Mouse (Mus musculus) neural tube, embryonic 13.5 days (tissue): Measurements from ENCODE around the gene Rxfp4. TPM values are rescaled to one million over a fixed set of nuclear protein-coding genes. Genes with fewer than 3 reads are reported as not detected.
A peak's percentile ranks its signal among the peaks of the same experiment; 100 is the strongest.

Source experiments
- ATAC-seq: fragments of 200-750 bp; cut with Nextera tagmentation; 2 replicates; pipeline ENCODE4 v1.8.0; 2017; ENCODE audit warnings: low read depth, mild to moderate bottlenecking, moderate TSS enrichment, moderate library complexity
- H3K27ac ChIP-seq: fragments of 300-500 bp; sonication (generic); replicated peaks from 2 replicates; pipeline ENCODE4 v1.5.1; 2015; ENCODE audit warnings: moderate library complexity, mild to moderate bottlenecking, inconsistent platforms
- H3K27me3 ChIP-seq: fragments of 300-500 bp; sonication (generic); 2 replicates; pipeline ENCODE4 v1.6.1; 2015; ENCODE audit warnings: mild to moderate bottlenecking, inconsistent platforms
- H3K36me3 ChIP-seq: fragments of 300-500 bp; sonication (generic); 2 replicates; pipeline ENCODE4 v1.6.1; 2015; ENCODE audit warnings: mild to moderate bottlenecking, inconsistent platforms
- H3K4me1 ChIP-seq: fragments of 300-500 bp; sonication (generic); replicated peaks from 2 replicates; pipeline ENCODE4 v1.6.1; 2015; ENCODE audit warnings: inconsistent platforms
- H3K4me2 ChIP-seq: fragments of 300-500 bp; sonication (generic); 2 replicates; pipeline ENCODE4 v1.6.1; 2015; ENCODE audit warnings: inconsistent platforms, mild to moderate bottlenecking, moderate library complexity
- H3K4me3 ChIP-seq: fragments of 300-500 bp; sonication (generic); 2 replicates; pipeline ENCODE4 v1.5.1; 2015; ENCODE audit warnings: mild to moderate bottlenecking, inconsistent platforms
- H3K9ac ChIP-seq: fragments of 300-500 bp; sonication (generic); 2 replicates; pipeline ENCODE4 v1.6.1; 2015; ENCODE audit warnings: moderate library complexity, mild to moderate bottlenecking, inconsistent platforms
- H3K9me3 ChIP-seq: fragments of 300-500 bp; sonication (generic); 2 replicates; pipeline ENCODE4 v1.6.1; 2016; ENCODE audit warnings: inconsistent platforms
- WGBS: fragments of 180-500 bp; shearing (Covaris S2); methylation state at CpG from one replicate; pipeline ENCODE4 v1.1.7; 2015; 5-methylcytosine and 5-hydroxymethylcytosine counted together
- polyA plus RNA-seq: library from polyadenylated mRNA; unstranded; fragments of >200 nt; fragmentation: Nextera tagmentation; extraction: Ambion mirVana; gene quantifications from 2 replicates; pipeline ENCODE4 v1.2.1, GENCODE M21; 2015

The Rxfp4 gene
- polyA plus RNA-seq = not detected in 2 replicates

GRCm38 (mm10) chr3:88652846-88653515, at the start of gene Rxfp4:
Gene Rxfp4, minus strand, starts transcription at chr3:88653142.
- Histone ChIP-seq H3K4me1 (no peaks in the 10 kb centered on the region; the same call in 1 of the 2 replicates), H3K4me3 (no peak within 1 kb of the TSS), H3K27ac (peak within 1 kb of the TSS; percentile 15; the same call in 1 of the 2 replicates), H3K4me2 (no peak within 1 kb of the TSS), H3K36me3 (peaks cover 17% of the 10 kb centered on the region), H3K9ac (no peak within 1 kb of the TSS), H3K9me3 (no peaks in the 10 kb centered on the region), H3K27me3 (no peaks in the 10 kb centered on the region)
- 90% methylated on average over 17 of the region's 17 CpGs for WGBS
- ATAC-seq = no peak

GRCm38 (mm10) chr3:88701222-88701621, 48.3 kb upstream of the Rxfp4 start:
- H3K9ac ChIP-seq = no peak overlapping the region
- H3K4me3 ChIP-seq = no peak overlapping the region
- WGBS = 90% methylated on average over 3 of the region's 3 CpGs
- H3K27ac ChIP-seq = no peak overlapping the region
- no peaks in the 10 kb centered on the region for H3K27me3 ChIP-seq
- H3K4me1 ChIP-seq = no peaks in the 10 kb centered on the region
- H3K4me2 ChIP-seq = no peak overlapping the region
- no peak for ATAC-seq
- H3K9me3 ChIP-seq = no peaks in the 10 kb centered on the region
- peaks cover 88% of the 10 kb centered on the region for H3K36me3 ChIP-seq

- Histone ChIP-seq H3K9me3 (no peaks in the 10 kb centered on the region), H3K36me3 (peaks cover 93% of the 10 kb centered on the region), H3K4me2 (no peak overlapping the region), H3K27me3 (no peaks in the 10 kb centered on the region), H3K4me3 (no peak overlapping the region), H3K27ac (no peak overlapping the region), H3K9ac (no peak overlapping the region), H3K4me1 (no peaks in the 10 kb centered on the region)
- ATAC-seq = no peak
- WGBS = 86% methylated on average over 3 of the region's 3 CpGs
Observed at GRCm38 (mm10) chr3:88700247-88700646, 47.3 kb upstream of the Rxfp4 start.

- Histone ChIP-seq H3K4me3 (no peak overlapping the region), H3K9me3 (no peaks in the 10 kb centered on the region), H3K4me2 (no peak overlapping the region), H3K27me3 (no peaks in the 10 kb centered on the region), H3K36me3 (peaks cover 92% of the 10 kb centered on the region), H3K9ac (no peak overlapping the region), H3K27ac (no peak overlapping the region), H3K4me1 (no peaks in the 10 kb centered on the region)
- ATAC-seq = no peak
- 96% methylated on average over 6 of the region's 6 CpGs for WGBS
Observed at GRCm38 (mm10) chr3:88698834-88699233, 45.9 kb upstream of the Rxfp4 start.

GRCm38 (mm10) chr3:88698051-88698450, 45.1 kb upstream of the Rxfp4 start:
- Histone ChIP-seq H3K9me3 (no peaks in the 10 kb centered on the region), H3K9ac (no peak overlapping the region)
- WGBS = 100% methylated on average over 1 of the region's 1 CpGs

GRCm38 (mm10) chr3:88695545-88695944, 42.6 kb upstream of the Rxfp4 start:
- H3K9me3 ChIP-seq = no peaks in the 10 kb centered on the region
- H3K4me3 ChIP-seq = no peak overlapping the region
- no peak overlapping the region for H3K9ac ChIP-seq
- H3K4me2 ChIP-seq = no peak overlapping the region
- H3K4me1 ChIP-seq = no peaks in the 10 kb centered on the region
- no peaks in the 10 kb centered on the region for H3K27me3 ChIP-seq
- peaks cover 95% of the 10 kb centered on the region for H3K36me3 ChIP-seq
- H3K27ac ChIP-seq = no peak overlapping the region
- no peak for ATAC-seq

More at GRCm38 (mm10) chr3:88698051-88698450, 45.1 kb upstream of the Rxfp4 start:
- Histone ChIP-seq H3K36me3 (peaks cover 92% of the 10 kb centered on the region), H3K27ac (no peak overlapping the region), H3K4me2 (no peak overlapping the region), H3K27me3 (no peaks in the 10 kb centered on the region), H3K4me3 (no peak overlapping the region), H3K4me1 (no peaks in the 10 kb centered on the region)
- no peak for ATAC-seq

- H3K4me2 ChIP-seq = no peak overlapping the region
- no peaks in the 10 kb centered on the region for H3K27me3 ChIP-seq
- 90% methylated on average over 5 of the region's 5 CpGs for WGBS
- no peak overlapping the region for H3K27ac ChIP-seq
- peaks cover 57% of the 10 kb centered on the region for H3K36me3 ChIP-seq
- H3K9me3 ChIP-seq = no peaks in the 10 kb centered on the region
- H3K9ac ChIP-seq = no peak overlapping the region
- peaks cover 24% of the 10 kb centered on the region for H3K4me1 ChIP-seq
- H3K4me3 ChIP-seq = no peak overlapping the region
- no peak for ATAC-seq
Observed at GRCm38 (mm10) chr3:88689079-88689478, 36.1 kb upstream of the Rxfp4 start.

- ATAC-seq = no peak
- H3K27me3 ChIP-seq = no peaks in the 10 kb centered on the region
- H3K27ac ChIP-seq = peak overlapping the region; percentile 99
Observed at GRCm38 (mm10) chr3:88686734-88687611, 34.0 kb upstream of the Rxfp4 start.

GRCm38 (mm10) chr3:88685958-88686451, 33.1 kb upstream of the Rxfp4 start:
- Histone ChIP-seq H3K4me2 (peak overlapping the region; percentile 97), H3K9me3 (no peaks in the 10 kb centered on the region), H3K27me3 (no peaks in the 10 kb centered on the region), H3K4me3 (peak overlapping the region; percentile 93), H3K27ac (peak overlapping the region; percentile 99), H3K4me1 (peaks cover 24% of the 10 kb centered on the region), H3K36me3 (peaks cover 29% of the 10 kb centered on the region), H3K9ac (peak overlapping the region; percentile 98)
- ATAC-seq = peak; percentile 87
- WGBS = under 1% methylated on average over 43 of the region's 45 CpGs

More at GRCm38 (mm10) chr3:88686734-88687611, 34.0 kb upstream of the Rxfp4 start:
- Histone ChIP-seq H3K9ac (peak overlapping the region; percentile 98), H3K4me1 (peaks cover 24% of the 10 kb centered on the region), H3K9me3 (no peaks in the 10 kb centered on the region), H3K4me2 (peak overlapping the region; percentile 97), H3K4me3 (peak overlapping the region; percentile 93), H3K36me3 (peaks cover 38% of the 10 kb centered on the region)
- WGBS = 50% methylated on average over 13 of the region's 13 CpGs

GRCm38 (mm10) chr3:88684980-88685941, 32.3 kb upstream of the Rxfp4 start, which contains the start of gene Khdc4:
Gene Khdc4, plus strand, starts transcription at chr3:88685803.
- peaks cover 22% of the 10 kb centered on the region for H3K36me3 ChIP-seq
- ATAC-seq = peak; percentile 99
- H3K9me3 ChIP-seq = no peaks in the 10 kb centered on the region
- peaks cover 24% of the 10 kb centered on the region for H3K4me1 ChIP-seq
- 1% methylated on average over 47 of the region's 47 CpGs for WGBS
- H3K4me2 ChIP-seq = peak within 1 kb of the TSS; percentile 97
- peak within 1 kb of the TSS; percentile 93 for H3K4me3 ChIP-seq
- peak within 1 kb of the TSS; percentile 98 for H3K9ac ChIP-seq
- no peaks in the 10 kb centered on the region for H3K27me3 ChIP-seq
- H3K27ac ChIP-seq = peak within 1 kb of the TSS; percentile 99

- Histone ChIP-seq H3K27ac (peak overlapping the region; percentile 82), H3K27me3 (no peaks in the 10 kb centered on the region), H3K4me1 (peaks cover 24% of the 10 kb centered on the region), H3K4me2 (peak overlapping the region; percentile 97), H3K9ac (peak overlapping the region; percentile 64), H3K36me3 (peaks cover 13% of the 10 kb centered on the region), H3K9me3 (no peaks in the 10 kb centered on the region), H3K4me3 (peak overlapping the region; percentile 93)
- no peak for ATAC-seq
- 65% methylated on average over 8 of the region's 8 CpGs for WGBS
Observed at GRCm38 (mm10) chr3:88684236-88684979, 31.5 kb upstream of the Rxfp4 start.
